Mouse (Mus musculus): ENCODE measurements at regions not wholly inside any gene's neighbourhood (a gene's known extent, or its start where the extent isn't known, plus 50 kb on each side); places are given as distances from the start of the nearest gene placed in this dataset.

DNA sequence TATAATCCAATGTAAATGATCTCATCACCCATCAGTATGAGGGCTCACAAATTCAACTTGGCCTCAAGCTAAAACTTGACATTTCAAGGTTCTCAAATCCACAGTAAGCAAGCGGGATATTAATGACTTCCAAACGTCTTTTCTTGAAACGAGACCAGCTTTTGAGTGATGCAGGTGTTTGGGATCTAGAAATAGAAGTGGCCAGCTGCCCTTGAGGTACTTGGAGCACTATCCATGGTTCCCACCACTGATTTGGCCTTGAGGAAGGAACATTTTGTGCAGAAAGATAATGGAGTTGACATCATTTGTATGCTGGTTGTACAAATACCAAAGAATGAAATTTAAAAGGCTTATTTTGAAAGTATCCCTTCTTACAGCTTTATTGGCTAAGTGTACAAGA is 378.4 kb upstream of the Tusc1 start:
- H3K9ac ChIP-seq: no peak overlapping the region
- no peak overlapping the region for H3K4me3 ChIP-seq
- H3K4me2 ChIP-seq (replicated peaks): no peak overlapping the region
- no peak for ATAC-seq (ENCODE audit: low FRiP score)
- H3K27ac ChIP-seq: no peak overlapping the region
- 82% methylated on average over 3 of the region's 3 CpGs for whole genome bisulfite sequencing
- H3K9me3 ChIP-seq (replicated peaks): no peaks in the 10 kb centered on the region
- H3K4me1 ChIP-seq: no peaks in the 10 kb centered on the region
- H3K36me3 ChIP-seq: no peaks in the 10 kb centered on the region
- H3K27me3 ChIP-seq: no peaks in the 10 kb centered on the region

DNA sequence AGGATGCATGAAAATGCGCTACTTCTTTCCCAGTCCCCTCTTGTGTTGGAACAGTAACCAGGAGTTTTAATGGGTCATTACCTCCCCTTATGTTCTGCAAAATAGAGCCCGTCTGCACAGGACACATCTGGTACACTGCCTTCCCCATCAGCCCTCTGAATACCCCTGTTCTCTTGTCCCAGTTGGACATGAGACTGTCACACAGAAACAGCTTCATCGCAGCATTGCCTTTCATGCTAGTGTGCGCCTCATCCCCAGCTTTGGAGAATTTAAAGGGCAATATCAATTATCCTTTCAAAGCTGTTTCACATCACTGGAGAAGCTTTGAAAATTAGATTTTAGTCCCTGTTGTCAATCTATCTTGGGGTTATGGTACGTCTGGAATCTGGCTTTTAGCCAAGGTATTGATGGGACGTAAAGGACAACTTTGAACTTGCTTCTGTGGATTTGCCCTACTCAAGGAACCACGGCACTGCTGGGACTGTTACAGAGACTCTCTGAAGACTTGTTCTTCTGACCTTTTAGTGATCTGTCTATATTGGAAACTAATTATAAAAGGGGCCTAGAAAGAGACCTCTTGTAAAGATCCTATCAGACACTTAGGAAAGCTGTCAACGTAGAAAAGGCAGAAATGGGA is 341.2 kb upstream of the Tusc1 start:
- H3K36me3 ChIP-seq: no peaks in the 10 kb centered on the region
- H3K4me1 ChIP-seq: no peaks in the 10 kb centered on the region
- H3K9me3 ChIP-seq (replicated peaks): no peaks in the 10 kb centered on the region
- no peak overlapping the region for H3K4me3 ChIP-seq
- ATAC-seq (ENCODE audit: low FRiP score): peak; percentile 73
- H3K9ac ChIP-seq: no peak overlapping the region
- H3K27ac ChIP-seq: no peak overlapping the region
- WGBS: 68% methylated on average over 8 of the region's 8 CpGs
- H3K27me3 ChIP-seq: no peaks in the 10 kb centered on the region
- H3K4me2 ChIP-seq (replicated peaks): no peak overlapping the region

DNA sequence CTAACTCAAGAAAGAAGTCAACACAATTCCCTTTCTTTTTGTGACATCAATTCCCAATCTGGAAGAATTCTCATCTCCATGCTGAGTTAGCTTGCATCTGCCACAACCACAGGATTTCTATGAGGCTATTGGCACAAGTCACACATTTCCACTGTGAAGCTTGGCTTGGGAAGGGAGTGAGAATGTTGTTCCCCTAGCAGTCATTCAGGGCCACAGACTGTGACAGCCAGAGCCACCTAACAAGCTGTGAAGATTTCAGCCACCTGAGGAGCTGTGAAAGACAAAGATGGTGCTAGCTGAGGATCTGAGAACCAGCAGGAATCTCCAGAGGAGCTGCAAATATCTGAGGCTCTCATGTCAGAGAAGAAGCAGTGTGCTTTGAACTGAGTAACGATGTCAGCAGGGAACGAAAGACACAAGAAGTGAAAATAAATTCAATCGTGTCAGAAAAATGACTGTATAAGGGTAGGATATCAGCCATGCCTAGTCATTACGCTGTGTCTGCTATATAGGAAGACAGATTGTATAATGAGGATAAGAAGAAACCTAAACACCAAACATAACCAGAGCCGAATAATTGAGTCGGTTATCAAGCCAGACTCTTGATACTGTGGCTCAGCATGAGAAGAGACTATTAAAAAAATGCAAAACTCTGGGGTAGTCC is 340.6 kb upstream of the Tusc1 start:
- peak; percentile 50; the same call in 1 of the 2 replicates for ATAC-seq (ENCODE audit: low FRiP score)
- H3K4me2 ChIP-seq (replicated peaks): no peak overlapping the region
- no peaks in the 10 kb centered on the region for H3K27me3 ChIP-seq
- no peaks in the 10 kb centered on the region for H3K9me3 ChIP-seq (replicated peaks)
- H3K36me3 ChIP-seq: no peaks in the 10 kb centered on the region
- WGBS: 73% methylated on average over 6 of the region's 6 CpGs
- no peak overlapping the region for H3K4me3 ChIP-seq
- H3K9ac ChIP-seq: no peak overlapping the region
- no peak overlapping the region for H3K27ac ChIP-seq
- H3K4me1 ChIP-seq: no peaks in the 10 kb centered on the region

DNA sequence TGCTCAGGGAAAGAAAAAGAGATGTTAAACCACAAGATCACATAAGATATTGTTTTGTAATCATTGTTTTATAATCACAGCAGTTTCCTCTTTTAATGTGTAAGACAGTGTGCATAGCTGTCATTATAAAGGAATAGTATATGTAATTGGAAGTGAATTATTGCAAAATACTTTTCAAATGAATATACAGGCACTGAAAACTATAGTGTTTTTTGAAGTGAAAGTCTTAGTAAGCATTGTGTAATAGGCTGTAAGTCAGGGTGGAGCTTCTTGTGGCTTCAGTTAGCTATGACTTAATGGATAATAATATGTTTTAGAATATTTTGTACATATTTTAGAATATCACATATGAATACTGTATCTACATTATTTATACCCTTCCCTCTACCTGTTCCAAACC is 333.7 kb upstream of the Tusc1 start:
- Histone ChIP-seq H3K4me2 (replicated peaks) (no peak overlapping the region), H3K4me3 (no peak overlapping the region), H3K9me3 (replicated peaks) (no peaks in the 10 kb centered on the region), H3K9ac (no peak overlapping the region), H3K4me1 (no peaks in the 10 kb centered on the region), H3K36me3 (no peaks in the 10 kb centered on the region), H3K27ac (no peak overlapping the region), H3K27me3 (no peaks in the 10 kb centered on the region)
- no peak for ATAC-seq (ENCODE audit: low FRiP score)

DNA sequence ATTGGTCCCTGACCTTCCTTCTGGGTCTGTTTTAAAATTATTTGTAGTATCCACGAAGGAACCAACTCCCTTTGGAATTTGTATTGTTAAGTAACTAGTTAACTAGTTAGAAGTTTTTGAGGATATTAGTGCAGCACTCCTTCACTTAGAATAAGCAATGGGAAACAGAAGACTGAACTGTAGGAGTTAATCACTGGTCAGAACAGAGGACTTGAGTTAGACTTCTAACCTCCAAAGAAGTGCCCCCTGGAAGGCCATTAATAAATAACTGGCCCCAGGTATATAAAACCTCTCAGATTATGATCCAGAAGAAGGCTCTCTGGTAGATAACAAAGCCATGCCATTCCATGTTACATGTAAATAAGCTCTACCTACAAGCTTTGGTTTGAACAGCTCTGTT is 329.0 kb upstream of the Tusc1 start:
- Histone ChIP-seq H3K4me1 (no peaks in the 10 kb centered on the region), H3K27ac (no peak overlapping the region), H3K4me3 (no peak overlapping the region), H3K36me3 (no peaks in the 10 kb centered on the region), H3K27me3 (no peaks in the 10 kb centered on the region), H3K4me2 (replicated peaks) (no peak overlapping the region), H3K9ac (no peak overlapping the region), H3K9me3 (replicated peaks) (no peaks in the 10 kb centered on the region)
- no peak for ATAC-seq (ENCODE audit: low FRiP score)
- 73% methylated on average over 1 of the region's 1 CpGs for WGBS

DNA sequence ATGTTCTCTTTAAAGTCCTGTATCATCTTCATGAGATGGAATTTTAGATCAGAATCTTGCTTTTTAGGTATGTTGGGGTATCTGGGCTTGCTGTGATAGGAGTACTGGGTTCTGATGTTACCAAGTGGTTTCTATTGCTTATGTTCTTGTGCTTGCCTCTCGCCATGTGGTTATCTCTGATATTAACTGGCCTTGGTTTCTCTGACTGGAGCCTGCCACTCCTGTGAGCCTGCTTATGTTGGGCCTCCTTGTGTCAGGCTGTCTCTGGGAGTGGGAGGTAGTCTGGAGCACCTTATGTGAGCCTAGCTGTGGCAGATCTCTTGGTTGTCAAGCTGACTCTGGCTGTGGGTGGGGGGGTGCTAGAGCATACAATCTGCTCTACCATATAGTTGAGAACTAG is 302.9 kb upstream of the Tusc1 start:
- Histone ChIP-seq H3K27me3 (no peaks in the 10 kb centered on the region), H3K36me3 (no peaks in the 10 kb centered on the region), H3K9ac (no peak overlapping the region), H3K4me1 (no peaks in the 10 kb centered on the region), H3K27ac (no peak overlapping the region), H3K9me3 (replicated peaks) (no peaks in the 10 kb centered on the region), H3K4me3 (no peak overlapping the region), H3K4me2 (replicated peaks) (no peak overlapping the region)
- ATAC-seq (ENCODE audit: low FRiP score): no peak
- WGBS: 94% methylated on average over 1 of the region's 1 CpGs

DNA sequence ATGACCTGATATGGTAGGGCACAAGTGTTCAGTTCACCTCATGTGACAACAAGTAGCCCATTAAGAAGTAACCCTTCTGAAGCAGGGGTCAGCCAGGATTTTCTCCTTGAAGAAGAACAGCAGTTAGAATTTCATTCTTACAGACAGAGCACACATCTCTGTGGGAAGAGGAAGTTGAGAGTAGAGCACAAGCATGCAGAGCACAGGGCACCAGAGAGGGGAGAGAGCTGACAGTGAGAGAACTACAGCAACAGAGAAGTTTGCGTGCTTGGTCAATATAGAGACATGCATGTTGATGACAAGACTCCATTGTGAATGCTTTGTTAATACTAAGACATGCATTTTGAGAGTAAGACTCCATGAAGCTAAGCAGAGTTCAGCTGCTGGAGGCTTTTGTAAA is 263.2 kb upstream of the Tusc1 start:
- Histone ChIP-seq H3K4me3 (no peak overlapping the region), H3K4me2 (replicated peaks) (no peak overlapping the region), H3K4me1 (no peaks in the 10 kb centered on the region), H3K27ac (no peak overlapping the region), H3K36me3 (no peaks in the 10 kb centered on the region), H3K9ac (no peak overlapping the region), H3K9me3 (replicated peaks) (no peaks in the 10 kb centered on the region), H3K27me3 (no peaks in the 10 kb centered on the region)
- ATAC-seq (ENCODE audit: low FRiP score): no peak
- WGBS: 92% methylated on average over 1 of the region's 1 CpGs

DNA sequence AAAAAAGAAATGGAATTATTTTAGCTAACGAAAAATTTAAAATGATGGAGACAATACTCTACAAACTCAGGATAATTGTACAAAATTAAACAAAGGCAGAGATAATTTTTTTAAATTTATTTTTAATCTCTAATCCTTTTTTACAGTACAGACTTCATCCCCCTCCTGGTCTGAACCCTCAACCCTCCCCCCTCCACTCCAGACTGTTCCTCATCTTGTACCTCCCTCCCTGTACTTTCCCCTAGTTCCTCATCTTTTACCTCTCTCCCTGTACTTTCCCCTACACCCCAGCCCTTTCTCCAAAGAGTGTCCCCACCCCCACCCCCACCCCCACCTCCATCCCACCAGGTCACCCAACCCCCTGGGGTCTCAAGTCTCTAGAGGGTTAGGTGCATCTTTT is 249.0 kb upstream of the Tusc1 start:
- Histone ChIP-seq H3K9me3 (replicated peaks) (no peaks in the 10 kb centered on the region), H3K4me2 (replicated peaks) (no peak overlapping the region), H3K27ac (no peak overlapping the region), H3K4me3 (no peak overlapping the region), H3K36me3 (no peaks in the 10 kb centered on the region), H3K27me3 (no peaks in the 10 kb centered on the region), H3K4me1 (no peaks in the 10 kb centered on the region), H3K9ac (no peak overlapping the region)
- WGBS: 94% methylated on average over 1 of the region's 1 CpGs
- ATAC-seq (ENCODE audit: low FRiP score): no peak

DNA sequence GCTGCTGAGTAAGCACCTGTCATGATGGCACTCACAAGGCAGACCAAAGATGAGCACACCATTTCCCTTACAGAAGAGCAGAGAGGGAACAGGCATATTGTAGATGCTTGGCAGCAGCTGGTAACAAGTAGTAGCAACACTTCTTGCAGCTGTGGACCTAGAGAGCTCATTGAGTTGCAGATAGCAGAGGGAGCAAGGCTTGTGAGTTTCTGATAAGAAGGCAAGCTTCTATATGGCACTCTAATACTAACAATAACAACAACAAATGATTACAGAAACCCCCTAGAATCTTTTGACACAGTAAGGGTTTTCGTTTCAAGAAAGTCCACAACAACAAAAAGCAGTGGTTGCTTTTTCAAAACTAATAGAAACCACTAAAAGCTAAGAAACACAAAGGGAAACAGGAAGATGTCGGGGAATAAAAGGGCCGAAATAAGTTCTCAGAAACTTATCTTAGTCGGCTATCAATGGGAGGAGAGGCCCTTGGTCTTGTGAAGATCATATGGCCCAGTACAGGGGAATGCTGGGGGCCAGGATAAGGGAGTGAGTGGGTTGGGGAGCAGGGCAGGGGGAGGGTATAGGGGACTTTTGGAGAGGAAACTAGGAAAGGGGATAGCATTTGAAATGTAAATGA is 248.5 kb upstream of the Tusc1 start:
- Histone ChIP-seq H3K9ac (no peak overlapping the region), H3K9me3 (replicated peaks) (no peaks in the 10 kb centered on the region), H3K36me3 (no peaks in the 10 kb centered on the region), H3K4me3 (no peak overlapping the region), H3K4me1 (no peaks in the 10 kb centered on the region), H3K27ac (no peak overlapping the region), H3K4me2 (replicated peaks) (no peak overlapping the region), H3K27me3 (no peaks in the 10 kb centered on the region)
- WGBS: 74% methylated on average over 4 of the region's 4 CpGs
- no peak for ATAC-seq (ENCODE audit: low FRiP score)

DNA sequence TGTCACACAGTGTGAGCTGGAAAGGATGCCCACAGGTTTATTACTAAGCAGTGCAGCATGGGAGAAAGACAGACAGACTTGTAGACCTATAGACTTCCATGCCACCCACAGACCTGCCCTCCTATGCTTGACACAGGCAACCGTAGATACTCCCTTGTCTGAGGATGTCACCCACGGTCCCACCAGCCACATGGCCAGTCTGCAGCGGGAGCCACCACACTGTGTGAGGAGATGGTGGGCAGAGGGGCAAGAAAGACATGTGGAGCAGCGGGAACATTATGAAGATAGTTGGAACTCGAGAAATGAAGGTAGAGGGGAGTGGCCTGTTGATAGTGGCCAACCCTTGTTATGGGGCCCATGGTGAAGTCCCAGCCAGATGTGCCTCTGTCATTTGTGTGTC is 244.0 kb upstream of the Tusc1 start:
- H3K27ac ChIP-seq: no peak overlapping the region
- no peaks in the 10 kb centered on the region for H3K27me3 ChIP-seq
- H3K4me2 ChIP-seq (replicated peaks): no peak overlapping the region
- H3K4me3 ChIP-seq: no peak overlapping the region
- ATAC-seq (ENCODE audit: low FRiP score): no peak
- H3K4me1 ChIP-seq: no peaks in the 10 kb centered on the region
- WGBS: 90% methylated on average over 5 of the region's 5 CpGs
- no peaks in the 10 kb centered on the region for H3K36me3 ChIP-seq
- no peak overlapping the region for H3K9ac ChIP-seq
- no peaks in the 10 kb centered on the region for H3K9me3 ChIP-seq (replicated peaks)

DNA sequence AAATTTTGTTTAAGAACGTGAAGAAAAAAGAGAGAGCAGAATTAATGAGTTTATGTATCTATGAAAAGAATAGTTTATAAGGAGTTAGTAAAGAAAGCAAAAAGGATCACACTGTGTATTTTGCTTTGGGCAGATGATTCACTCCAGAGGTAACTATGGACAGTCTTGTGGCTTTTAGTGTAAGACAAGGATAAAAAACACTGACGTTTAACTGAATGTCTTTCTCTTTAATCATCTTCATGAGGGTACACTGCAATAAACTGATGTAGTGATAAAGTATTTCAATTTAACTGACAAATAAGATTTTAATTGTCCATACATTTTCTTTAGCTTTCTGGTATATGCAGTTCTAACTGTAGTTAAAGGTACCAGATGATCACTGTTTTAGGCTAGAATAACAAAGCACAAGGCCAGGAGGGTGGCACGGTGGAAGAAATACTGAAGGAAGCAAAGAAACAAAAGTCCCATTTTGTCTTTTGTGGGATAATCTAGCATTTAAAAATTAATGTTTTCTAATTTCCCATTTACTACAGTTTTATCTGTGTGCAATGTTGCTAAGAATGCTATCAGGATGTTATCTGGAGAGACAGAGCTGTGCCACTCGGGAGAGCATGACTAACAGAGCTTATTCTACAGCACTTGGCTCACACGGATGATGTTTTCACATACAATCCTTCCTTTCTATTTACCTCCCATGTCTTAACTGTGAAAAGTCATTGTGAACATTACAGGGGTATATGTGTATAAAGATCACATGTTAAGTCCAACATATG is 232.4 kb upstream of the Tusc1 start:
- H3K4me2 ChIP-seq (replicated peaks): no peak overlapping the region
- no peak overlapping the region for H3K4me3 ChIP-seq
- H3K9me3 ChIP-seq (replicated peaks): no peaks in the 10 kb centered on the region
- no peak overlapping the region for H3K9ac ChIP-seq
- no peaks in the 10 kb centered on the region for H3K36me3 ChIP-seq
- 87% methylated on average over 5 of the region's 5 CpGs for WGBS
- ATAC-seq (ENCODE audit: low FRiP score): no peak
- no peaks in the 10 kb centered on the region for H3K27me3 ChIP-seq
- no peak overlapping the region for H3K27ac ChIP-seq
- H3K4me1 ChIP-seq: no peaks in the 10 kb centered on the region

DNA sequence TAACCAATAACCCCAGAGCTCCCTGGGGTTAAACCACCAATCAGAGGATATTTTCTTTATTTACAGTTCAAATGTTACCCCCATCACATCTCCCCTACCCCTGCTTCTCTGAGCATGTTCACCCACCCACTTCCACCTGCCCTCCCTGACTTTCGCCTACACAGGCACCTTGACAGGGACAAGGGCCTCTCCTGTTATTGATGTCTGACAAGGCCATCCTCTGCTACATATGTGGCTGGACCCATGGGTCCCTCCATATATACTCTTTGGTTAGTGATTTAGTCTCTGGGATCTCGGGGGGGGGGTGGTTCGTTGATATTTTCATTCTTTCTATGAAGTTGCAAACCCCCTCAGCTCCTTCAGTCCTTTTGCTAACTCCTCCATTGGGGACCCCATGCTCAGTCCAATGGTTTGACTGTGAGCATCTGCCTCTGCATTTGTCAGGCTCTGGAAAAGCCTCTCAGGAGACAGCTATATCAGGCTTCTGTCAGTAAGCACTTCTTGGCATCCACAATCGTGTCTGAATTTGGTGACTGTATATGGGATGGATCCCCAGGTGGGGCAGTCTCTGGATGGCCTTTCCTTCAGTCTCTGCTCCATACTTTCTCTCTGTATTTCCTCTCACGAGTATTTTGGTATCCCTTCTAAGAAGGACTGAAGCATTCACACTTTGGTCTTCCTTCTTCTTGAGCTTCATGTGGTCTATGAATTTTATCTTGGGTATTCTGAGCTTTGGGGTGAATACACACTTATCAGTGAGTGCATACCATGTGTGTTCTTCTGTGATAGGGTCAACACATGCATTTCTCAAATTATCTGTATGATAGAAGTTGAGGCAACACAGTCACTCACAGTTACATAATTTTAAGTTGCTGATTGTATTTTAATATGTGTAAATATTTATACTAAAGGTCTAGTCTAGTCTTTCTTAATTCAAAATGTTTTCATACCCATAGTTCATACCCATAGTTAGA is 220.8 kb upstream of the Tusc1 start:
- H3K27me3 ChIP-seq: no peaks in the 10 kb centered on the region
- no peak overlapping the region for H3K27ac ChIP-seq
- no peak overlapping the region for H3K9ac ChIP-seq
- no peak overlapping the region for H3K4me3 ChIP-seq
- no peaks in the 10 kb centered on the region for H3K36me3 ChIP-seq
- no peaks in the 10 kb centered on the region for H3K4me1 ChIP-seq
- H3K4me2 ChIP-seq (replicated peaks): no peak overlapping the region
- WGBS: 83% methylated on average over 5 of the region's 5 CpGs
- no peaks in the 10 kb centered on the region for H3K9me3 ChIP-seq (replicated peaks)
- ATAC-seq (ENCODE audit: low FRiP score): no peak
